Comparison of ENCODE assay signal across 8 mouse cellular contexts in genomic region chr9:75407803-75408202, GRCm38 (mm10). TPM values are rescaled to one million over a fixed set of nuclear protein-coding genes. Genes with fewer than 3 reads are reported as not detected.
DNase-seq lines count a peak whose midpoint lies in the region; ATAC-seq and TF ChIP-seq lines count a peak whose summit lies in the region.

No protein-coding gene starts in this region.

- TF ChIP-seq POLR2A in kidney, adult 2 months (IDR thresholded peaks at IDR 0.05; ENCODE audit: low read depth, low read length): no peak

- H3K4me2 ChIP-seq in forebrain, embryonic 11.5 days (ENCODE audit: low read depth, low read length, severe bottlenecking): peak overlapping the region; percentile 53

- H3K9ac ChIP-seq in forebrain, embryonic 11.5 days (ENCODE audit: low read length): peak overlapping the region; percentile 20

- peak; percentile 33 for DNase-seq in kidney, adult 2 months
- no peak for DNase-seq in kidney, adult 11 months
- DNase-seq in adipocyte (ENCODE audit: low spot score): peak; percentile 67
- no peak for DNase-seq in forebrain, embryonic 11.5 days (ENCODE audit: low spot score)
- DNase-seq in heart, postnatal 36 days: peak; percentile 33 to 39
- DNase-seq in limb, embryonic 10.5 days (ENCODE audit: low spot score): no peak
- peak; percentile 45 for DNase-seq in mesoderm, embryonic 11.5 days (ENCODE audit: low read depth, low spot score)
- DNase-seq in thymus, adult 18-20 months: peak; percentile 18 to 31

- no peaks in the 10 kb centered on the region for H3K9me3 ChIP-seq in forebrain, embryonic 11.5 days (ENCODE audit: control insufficient read depth, low read length)
- no peaks in the 10 kb centered on the region for H3K9me3 ChIP-seq in limb, embryonic 10.5 days (replicated peaks)

- no peak overlapping the region for H3K27ac ChIP-seq in kidney, adult 2 months (ENCODE audit: insufficient read depth, low read depth, low read length)
- no peak overlapping the region for H3K27ac ChIP-seq in forebrain, embryonic 11.5 days (ENCODE audit: low read depth, low read length)
- H3K27ac ChIP-seq in limb, embryonic 10.5 days: no peak overlapping the region

- intact Hi-C loops in heart, postnatal 36 days (cut with DNase I): loop anchor here (2.0 kb wide), 1 partner anchor 27 kb away; no protein-coding TSS in a partner anchor

- H3K36me3 ChIP-seq in kidney, adult 2 months (ENCODE audit: control insufficient read depth, insufficient read depth, low read length): no peaks in the 10 kb centered on the region
- H3K36me3 ChIP-seq in forebrain, embryonic 11.5 days (ENCODE audit: control insufficient read depth, insufficient read depth, low read length): no peaks in the 10 kb centered on the region
- no peaks in the 10 kb centered on the region for H3K36me3 ChIP-seq in limb, embryonic 10.5 days

- WGBS in kidney, adult 2 months: 23% methylated on average over 10 of the region's 10 CpGs
- WGBS in forebrain, embryonic 11.5 days: 17% methylated on average over 10 of the region's 10 CpGs
- 19% methylated on average over 10 of the region's 10 CpGs for WGBS in limb, embryonic 10.5 days

- peaks cover 2% of the 10 kb centered on the region; the same call in 1 of the 2 replicates for H3K4me1 ChIP-seq in kidney, adult 2 months (ENCODE audit: control insufficient read depth, insufficient read depth, low read length)
- H3K4me1 ChIP-seq in forebrain, embryonic 11.5 days (replicated peaks; ENCODE audit: control insufficient read depth, insufficient read depth, low read length): 0 out of 2 replicates have a peak, but pooled peaks cover 5% of the 10 kb centered on the region
- peaks cover 45% of the 10 kb centered on the region for H3K4me1 ChIP-seq in limb, embryonic 10.5 days

- TF ChIP-seq CTCF in kidney, adult 2 months (conservative IDR thresholded peaks at IDR 0.05; ENCODE audit: insufficient read depth, insufficient read length, low read depth, low read length): no peak

- no peak overlapping the region for H3K4me3 ChIP-seq in kidney, adult 2 months (ENCODE audit: insufficient read depth, low read depth, low read length)
- peak overlapping the region; percentile 89 for H3K4me3 ChIP-seq in forebrain, embryonic 11.5 days (ENCODE audit: low read depth, low read length)
- peak overlapping the region; percentile 95 for H3K4me3 ChIP-seq in limb, embryonic 10.5 days

- ATAC-seq in forebrain, embryonic 11.5 days (replicated peaks; ENCODE audit: low FRiP score): no peak

- no peaks in the 10 kb centered on the region for H3K27me3 ChIP-seq in kidney, adult 2 months (replicated peaks; ENCODE audit: control insufficient read depth, insufficient read depth, low read length)
- H3K27me3 ChIP-seq in forebrain, embryonic 11.5 days (ENCODE audit: control insufficient read depth, insufficient read depth, low read length): no peaks in the 10 kb centered on the region
- no peaks in the 10 kb centered on the region for H3K27me3 ChIP-seq in limb, embryonic 10.5 days (ENCODE audit: low read depth, poor library complexity, severe bottlenecking)

RNA-seq across cellular contexts. Expression of gene Mapk6, which starts 2.0 kb away (rescaled TPM):
- 11.5 and 12.7 TPM in 2 replicates for polyA plus RNA-seq in kidney, adult 2 months (2012; rRNA removed)
- 179 and 181 TPM in 2 replicates for polyA plus RNA-seq in forebrain, embryonic 11.5 days (2014; fragmentation: Nextera tagmentation; extraction: Ambion mirVana)
- total RNA-seq in heart, postnatal 36 days (2021): 10 to 100 TPM; 24.8 to 29.1 TPM
- 141 and 146 TPM in 2 replicates for polyA plus RNA-seq in limb, embryonic 10.5 days (2016; fragmentation: Nextera tagmentation; extraction: Ambion mirVana)

RNA-seq across cellular contexts. Expression of gene Leo1, which starts 33.5 kb away (rescaled TPM):
- 2.5 and 3.3 TPM in 2 replicates for polyA plus RNA-seq in kidney, adult 2 months (2012; rRNA removed)
- polyA plus RNA-seq in forebrain, embryonic 11.5 days (2014; fragmentation: Nextera tagmentation; extraction: Ambion mirVana): 52.6 and 52.8 TPM in 2 replicates
- total RNA-seq in heart, postnatal 36 days (2021): 10 to 100 TPM; 11.3 to 15.0 TPM
- 49.4 and 58.3 TPM in 2 replicates for polyA plus RNA-seq in limb, embryonic 10.5 days (2016; fragmentation: Nextera tagmentation; extraction: Ambion mirVana)

Comparison
In these comparisons a context has a peak if more than half of its experiments do, and no peak if none do; other contexts are left out.
1. DNase-seq: peak in kidney, adult 2 months (single experiment), adipocyte (single experiment), heart, postnatal 36 days (2 of 2), mesoderm, embryonic 11.5 days (single experiment) and thymus, adult 18-20 months (2 of 2); none in kidney, adult 11 months (single experiment), forebrain, embryonic 11.5 days (single experiment) and limb, embryonic 10.5 days (single experiment).
2. RNA of gene Mapk6, which starts 2.0 kb away (polyA plus RNA-seq): 179 to 181 TPM in forebrain, embryonic 11.5 days and 141 to 146 TPM in limb, embryonic 10.5 days; 11.5 to 12.7 TPM in kidney, adult 2 months; every median in the first group is over 10 times any median in the second.
3. RNA of gene Leo1, which starts 33.5 kb away (polyA plus RNA-seq): 49.4 to 58.3 TPM in limb, embryonic 10.5 days and 52.6 to 52.8 TPM in forebrain, embryonic 11.5 days; 2.5 to 3.3 TPM in kidney, adult 2 months; every median in the first group is over 10 times any median in the second.